11 mouse cellular contexts compared by ENCODE assay signal in genomic region chr15:102097991-102098555, GRCm38 (mm10). TPM values are rescaled to one million over a fixed set of nuclear protein-coding genes. Genes with fewer than 3 reads are reported as not detected.
A peak's percentile ranks its signal among the peaks of the same experiment; 100 is the strongest.
DNase-seq lines count a peak whose midpoint lies in the region; TF ChIP-seq lines count a peak whose summit lies in the region.
"Had no signal": no experiment of that assay in that cellular context is flagged by ENCODE, and none has a peak within 500 bp of the region (broad histone marks: within the 10 kb centered on the region; RNA-seq: fewer than 3 reads in every experiment).

No protein-coding gene starts in this region.

- no peak overlapping the region for H3K4me3 ChIP-seq in layer of hippocampus, adult 2 months
- no peak overlapping the region for H3K4me3 ChIP-seq in small intestine, adult 2 months (ENCODE audit: low read depth, low read length)

- no peak for TF ChIP-seq POLR2A in small intestine, adult 2 months (IDR thresholded peaks at IDR 0.05; ENCODE audit: low read depth, low read length)

- H3K27ac ChIP-seq in layer of hippocampus, adult 2 months = peak overlapping the region; percentile 55; the same call in 1 of the 2 replicates
- peak overlapping the region; percentile 13; the same call in 1 of the 2 replicates for H3K27ac ChIP-seq in small intestine, adult 2 months (ENCODE audit: insufficient read depth, low read depth, low read length)

- peaks cover 20% of the 10 kb centered on the region for H3K4me1 ChIP-seq in small intestine, adult 2 months (ENCODE audit: control insufficient read depth, insufficient read depth, insufficient read length, low read length)

- intact Hi-C loops in left cerebral cortex, postnatal 25 days (cut with DNase I) = no loop called here

- H3K36me3 ChIP-seq in small intestine, adult 2 months (ENCODE audit: control insufficient read depth, insufficient read depth, low read length) = peaks cover 33% of the 10 kb centered on the region

- 45% methylated on average over 5 of the region's 5 CpGs for WGBS in small intestine, adult 2 months

- H3K27me3 ChIP-seq in small intestine, adult 2 months (ENCODE audit: control insufficient read depth, insufficient read depth, low read length) = no peaks in the 10 kb centered on the region

- DNase-seq in adrenal gland, adult 2 months = peak; percentile 6
- no peak for DNase-seq in adrenal gland, adult 18-20 months (ENCODE audit: low spot score in 2 of 2)
- no peak for DNase-seq in layer of hippocampus, adult 2 months (ENCODE audit: low spot score in 2 of 2)
- DNase-seq in layer of hippocampus, adult 9-11 months = no peak
- DNase-seq in gastrocnemius, postnatal 25 days = peak; percentile 64
- no peak for DNase-seq in left cerebral cortex, postnatal 25 days (ENCODE audit: low spot score in 2 of 2)
- DNase-seq in cerebellum, adult 9-10 months = no peak
- DNase-seq: cerebellum, adult 18-20 months; lung, adult 2 months had no signal

- TF ChIP-seq CTCF in layer of hippocampus, adult 2 months (conservative IDR thresholded peaks at IDR 0.05) = no peak
- TF ChIP-seq CTCF in small intestine, adult 2 months (IDR thresholded peaks at IDR 0.05; ENCODE audit: extremely low read depth, insufficient read length, insufficient replicate concordance, low read depth, low read length) = no peak

RNA-seq across cellular contexts. Expression of gene Tns2, which starts 2.1 kb away (rescaled TPM):
- 10 to 100 TPM; 75.2 to 91.8 TPM for total RNA-seq in adrenal gland, adult 2 months (2021)
- polyA plus RNA-seq in adrenal gland, adult 2 months (2012; rRNA removed) = 101 and 107 TPM in 2 replicates
- 10 to 100 TPM; 76.9 to 89.5 TPM for total RNA-seq in adrenal gland, adult 18-20 months (2021)
- 10 to 100 TPM; 18.4 to 25.0 TPM for total RNA-seq in layer of hippocampus, adult 2 months (2021)
- 10 to 100 TPM; 22.3 to 32.0 TPM for total RNA-seq in gastrocnemius, postnatal 25 days (2021)
- 26.4 and 42.5 TPM in 2 replicates for polyA plus RNA-seq in small intestine, adult 2 months (2012; rRNA removed)
- 10 to 100 TPM; 11.8 to 19.1 TPM for total RNA-seq in left cerebral cortex, postnatal 25 days (2021)

RNA-seq across cellular contexts. Expression of gene Eif4b, which starts 24.5 kb away (rescaled TPM):
- total RNA-seq in adrenal gland, adult 2 months (2021) = 100 to 1,000 TPM; 230 to 238 TPM
- polyA plus RNA-seq in adrenal gland, adult 2 months (2012; rRNA removed) = 28.8 and 43.7 TPM in 2 replicates
- total RNA-seq in adrenal gland, adult 18-20 months (2021) = 100 to 1,000 TPM; 197 to 252 TPM
- 100 to 1,000 TPM; 196 to 199 TPM for total RNA-seq in layer of hippocampus, adult 2 months (2021)
- total RNA-seq in gastrocnemius, postnatal 25 days (2021) = 100 to 1,000 TPM; 141 to 145 TPM
- polyA plus RNA-seq in small intestine, adult 2 months (2012; rRNA removed) = 22.7 and 54.7 TPM in 2 replicates
- 100 to 1,000 TPM; 157 to 161 TPM for total RNA-seq in left cerebral cortex, postnatal 25 days (2021)

RNA-seq across cellular contexts. Expression of gene Spryd3, which starts 38.0 kb away (rescaled TPM):
- total RNA-seq in adrenal gland, adult 2 months (2021) = 10 to 100 TPM; 27.4 to 48.9 TPM
- polyA plus RNA-seq in adrenal gland, adult 2 months (2012; rRNA removed) = 38.3 and 48.4 TPM in 2 replicates
- 10 to 100 TPM; 33.0 to 36.9 TPM for total RNA-seq in adrenal gland, adult 18-20 months (2021)
- total RNA-seq in layer of hippocampus, adult 2 months (2021) = 100 to 1,000 TPM; 151 to 155 TPM
- 1 to 10 TPM; 7.1 to 7.9 TPM for total RNA-seq in gastrocnemius, postnatal 25 days (2021)
- 22.7 and 48.8 TPM in 2 replicates for polyA plus RNA-seq in small intestine, adult 2 months (2012; rRNA removed)
- total RNA-seq in left cerebral cortex, postnatal 25 days (2021) = 100 to 1,000 TPM; 142 to 146 TPM

RNA-seq across cellular contexts. Expression of gene Igfbp6, which starts 46.1 kb away (rescaled TPM):
- 10 to 100 TPM; 37.7 to 71.0 TPM for total RNA-seq in adrenal gland, adult 2 months (2021)
- 65.0 and 78.9 TPM in 2 replicates for polyA plus RNA-seq in adrenal gland, adult 2 months (2012; rRNA removed)
- total RNA-seq in adrenal gland, adult 18-20 months (2021) = 10 to 100 TPM; 45.1 to 66.2 TPM
- total RNA-seq in layer of hippocampus, adult 2 months (2021) = 1 to 10 TPM; 6.9 to 7.7 TPM
- 10 to 100 TPM; 46.4 to 68.2 TPM for total RNA-seq in gastrocnemius, postnatal 25 days (2021)
- polyA plus RNA-seq in small intestine, adult 2 months (2012; rRNA removed) = 5.4 and 22.3 TPM in 2 replicates
- total RNA-seq in left cerebral cortex, postnatal 25 days (2021) = 10 to 100 TPM; 36.5 to 43.1 TPM

RNA-seq across cellular contexts. Expression of gene Soat2, which starts 52.3 kb away (rescaled TPM):
- under 1 TPM; 0.35 to 0.49 TPM for total RNA-seq in adrenal gland, adult 2 months (2021)
- 0.88 and 0.92 TPM in 2 replicates for polyA plus RNA-seq in adrenal gland, adult 2 months (2012; rRNA removed)
- total RNA-seq in adrenal gland, adult 18-20 months (2021) = under 1 TPM; 0.26 to 0.56 TPM
- total RNA-seq in layer of hippocampus, adult 2 months (2021) = not detected
- total RNA-seq in gastrocnemius, postnatal 25 days (2021) = under 1 TPM in 1 of 2 experiments, not detected in 1; 0.16 TPM
- polyA plus RNA-seq in small intestine, adult 2 months (2012; rRNA removed) = 94.1 and 454 TPM in 2 replicates
- under 1 TPM in 1 of 2 experiments, not detected in 1; 0.14 TPM for total RNA-seq in left cerebral cortex, postnatal 25 days (2021)
- total RNA-seq: layer of hippocampus, postnatal 10 days had no signal

Comparison
In these comparisons a context has a peak if more than half of its experiments do, and no peak if none do; other contexts are left out.
1. DNase-seq: peak in adrenal gland, adult 2 months (single experiment) and gastrocnemius, postnatal 25 days (single experiment); none in adrenal gland, adult 18-20 months (0 of 2), layer of hippocampus, adult 2 months (0 of 2), layer of hippocampus, adult 9-11 months (single experiment), left cerebral cortex, postnatal 25 days (0 of 2) and cerebellum, adult 9-10 months (single experiment).